Mouse (Mus musculus) hindbrain, embryonic 16.5 days (tissue): ENCODE data around the gene Rab3a. TPM values are rescaled to one million over a fixed set of nuclear protein-coding genes. Genes with fewer than 3 reads are reported as not detected.

Experiments
- ATAC-seq: fragments of 200-750 bp; cut with Nextera tagmentation; 2 replicates; pipeline ENCODE4 v1.8.0; 2017; ENCODE audit warnings: moderate TSS enrichment, moderate library complexity
- H3K27ac ChIP-seq: fragments of 300-500 bp; sonication (generic); 2 replicates; pipeline ENCODE4 v1.5.1; 2014; ENCODE audit warnings: low read depth, mild to moderate bottlenecking, control low read depth, low read length, moderate library complexity
- H3K27me3 ChIP-seq: fragments of 300-500 bp; sonication (generic); replicated peaks from 2 replicates; pipeline ENCODE4 v1.6.1; 2014; ENCODE audit warnings: low read length; ENCODE audit not compliant: control insufficient read depth, insufficient read depth
- H3K36me3 ChIP-seq: fragments of 300-500 bp; sonication (generic); 2 replicates; pipeline ENCODE4 v1.6.1; 2014; ENCODE audit warnings: mild to moderate bottlenecking, low read length, moderate library complexity, mixed read lengths; ENCODE audit not compliant: control insufficient read depth, insufficient read depth
- H3K4me1 ChIP-seq: fragments of 300-500 bp; sonication (generic); 2 replicates; pipeline ENCODE4 v1.6.1; 2014; ENCODE audit warnings: low read depth, low read length; ENCODE audit not compliant: control insufficient read depth, insufficient read depth
- H3K4me2 ChIP-seq: fragments of 300-500 bp; sonication (generic); 2 replicates; pipeline ENCODE4 v1.6.1; 2014; ENCODE audit warnings: mild to moderate bottlenecking, low read length, control low read depth, moderate library complexity
- H3K4me3 ChIP-seq: fragments of 300-500 bp; sonication (generic); 2 replicates; pipeline ENCODE4 v1.5.1; 2014; ENCODE audit warnings: mild to moderate bottlenecking, low read length, control low read depth, moderate library complexity
- H3K9ac ChIP-seq: fragments of 300-500 bp; sonication (generic); 2 replicates; pipeline ENCODE4 v1.6.1; 2014; ENCODE audit warnings: low read depth, mild to moderate bottlenecking, control low read depth, low read length, moderate library complexity
- H3K9me3 ChIP-seq: fragments of 300-500 bp; sonication (generic); 2 replicates; pipeline ENCODE4 v1.6.1; 2014; ENCODE audit warnings: mild to moderate bottlenecking, low read length, moderate library complexity; ENCODE audit not compliant: control insufficient read depth
- WGBS: fragments of 180-500 bp; shearing (Covaris S2); extraction: QIAGEN DNeasy Blood & Tissue Kit; methylation state at CpG from one replicate; pipeline ENCODE4 v1.1.7; 2014; 5-methylcytosine and 5-hydroxymethylcytosine counted together
- polyA plus RNA-seq: library from polyadenylated mRNA; unstranded; fragments of >200 nt; fragmentation: Nextera tagmentation; extraction: Ambion mirVana; gene quantifications from 2 replicates; pipeline ENCODE4 v1.2.1, GENCODE M21; 2015

The Rab3a gene
- polyA plus RNA-seq, 1 experiment from 2014 or later = 635 TPM

- Histone ChIP-seq H3K9me3 (no peaks in the 10 kb centered on the region), H3K4me2 (peak overlapping the region; percentile 38), H3K36me3 (no peaks in the 10 kb centered on the region), H3K9ac (no peak overlapping the region), H3K27ac (no peak overlapping the region), H3K4me1 (no peaks in the 10 kb centered on the region), H3K4me3 (peak overlapping the region; percentile 14; the same call in 1 of the 2 replicates), H3K27me3 (peaks cover 26% of the 10 kb centered on the region)
- no peak for ATAC-seq
- WGBS = 5% methylated on average over 34 of the region's 34 CpGs
Measured at GRCm38 (mm10) chr8:70729808-70730475, 24.5 kb upstream of the Rab3a start.

DNA sequence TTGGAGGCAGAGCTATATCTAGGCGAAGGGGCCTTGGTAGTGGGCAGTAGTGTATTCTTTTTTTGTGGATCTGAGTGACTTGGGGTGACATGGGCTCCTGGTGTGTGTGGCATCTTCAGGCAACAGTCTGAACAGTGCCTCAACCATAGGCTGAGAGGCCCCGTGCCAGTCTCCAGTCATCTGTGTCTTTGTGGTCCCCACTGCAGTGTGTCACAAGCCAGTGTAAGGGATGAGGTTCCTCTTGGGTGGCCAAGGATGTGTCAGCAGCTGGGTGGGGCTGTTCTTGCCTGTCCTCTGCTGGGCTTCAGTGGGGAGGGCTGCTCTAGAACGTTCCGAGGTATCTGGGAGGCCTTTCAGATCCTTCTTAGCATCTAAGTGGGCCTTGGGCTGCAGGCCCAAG is 23.5 kb upstream of the Rab3a start:
- Histone ChIP-seq H3K4me2 (no peak overlapping the region), H3K27ac (no peak overlapping the region), H3K4me1 (no peaks in the 10 kb centered on the region), H3K4me3 (no peak overlapping the region), H3K36me3 (no peaks in the 10 kb centered on the region), H3K27me3 (peaks cover 26% of the 10 kb centered on the region), H3K9me3 (no peaks in the 10 kb centered on the region), H3K9ac (no peak overlapping the region)
- WGBS = 86% methylated on average over 4 of the region's 4 CpGs
- ATAC-seq = no peak

DNA sequence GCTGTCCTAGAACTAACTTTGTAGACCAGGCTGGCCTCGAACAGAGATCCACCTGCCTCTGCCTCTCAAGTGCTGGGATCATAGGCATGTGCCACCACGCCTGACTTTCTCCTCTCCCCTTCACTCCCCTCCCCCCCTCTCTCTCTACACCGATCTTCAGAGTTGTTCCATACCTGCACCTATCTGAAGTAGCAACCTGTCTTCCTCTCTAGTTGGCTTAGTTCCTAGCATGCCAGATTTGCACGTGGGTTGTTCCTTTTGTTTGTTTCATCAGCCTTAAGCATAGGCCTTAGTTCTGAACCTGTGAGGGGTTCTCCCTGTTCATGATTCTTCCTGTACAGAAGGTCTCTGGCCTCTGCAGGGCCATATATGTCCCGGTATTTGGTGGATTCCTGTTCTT is 16.8 kb upstream of the Rab3a start:
- 72% methylated on average over 5 of the region's 5 CpGs for WGBS
- Histone ChIP-seq H3K4me2 (no peak overlapping the region), H3K4me3 (no peak overlapping the region), H3K36me3 (no peaks in the 10 kb centered on the region), H3K27me3 (peaks cover 9% of the 10 kb centered on the region), H3K27ac (no peak overlapping the region), H3K9ac (no peak overlapping the region), H3K9me3 (no peaks in the 10 kb centered on the region), H3K4me1 (no peaks in the 10 kb centered on the region)
- no peak for ATAC-seq

DNA sequence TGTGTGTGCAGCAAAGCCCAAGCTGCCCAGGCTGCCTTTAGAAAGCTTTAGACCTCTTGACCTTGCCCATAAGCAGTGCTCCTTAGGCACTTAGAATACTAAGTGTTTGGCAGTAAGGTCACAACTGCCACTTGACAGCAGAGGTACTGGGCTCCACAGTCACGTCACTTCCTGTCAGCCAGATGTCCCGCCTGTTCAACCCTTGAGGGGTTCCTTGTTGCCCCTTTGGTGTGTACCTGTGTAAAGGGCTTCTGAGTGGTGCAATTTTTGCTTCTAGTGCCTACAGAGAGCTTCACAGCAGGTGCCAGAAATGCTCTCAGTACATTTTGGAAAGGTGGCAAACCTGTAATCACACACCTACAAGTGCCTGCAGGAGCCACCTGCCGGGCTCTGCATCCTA is 16.3 kb upstream of the Rab3a start:
- H3K36me3 ChIP-seq = no peaks in the 10 kb centered on the region
- no peak overlapping the region for H3K27ac ChIP-seq
- H3K9ac ChIP-seq = no peak overlapping the region
- no peak for ATAC-seq
- H3K4me2 ChIP-seq = no peak overlapping the region
- 72% methylated on average over 3 of the region's 3 CpGs for WGBS
- H3K27me3 ChIP-seq = peaks cover 15% of the 10 kb centered on the region
- H3K4me1 ChIP-seq = peaks cover 4% of the 10 kb centered on the region
- H3K4me3 ChIP-seq = no peak overlapping the region
- no peaks in the 10 kb centered on the region for H3K9me3 ChIP-seq

DNA sequence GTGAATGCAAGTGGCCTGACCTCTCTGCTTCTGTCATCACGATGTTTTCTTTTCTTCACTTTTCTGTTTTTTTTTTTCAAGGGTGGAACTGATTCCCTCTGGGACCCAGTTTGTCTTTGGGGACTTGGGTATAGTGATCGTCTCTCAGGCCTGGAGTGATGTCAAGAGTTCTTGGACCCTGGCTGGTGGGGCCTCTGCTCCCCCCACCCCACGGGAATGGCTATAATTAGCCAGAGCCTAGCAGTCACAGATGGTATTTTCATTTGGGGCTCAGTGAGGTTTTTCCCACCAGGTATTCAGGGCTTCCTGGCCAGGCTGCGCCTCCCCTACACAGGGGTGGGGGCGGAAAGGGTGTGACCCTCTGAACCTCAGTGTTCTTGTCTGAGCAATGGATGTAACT is 12.8 kb upstream of the Rab3a start:
- Histone ChIP-seq H3K4me2 (no peak overlapping the region), H3K9me3 (no peaks in the 10 kb centered on the region), H3K27me3 (peaks cover 35% of the 10 kb centered on the region), H3K4me1 (peaks cover 13% of the 10 kb centered on the region), H3K27ac (no peak overlapping the region), H3K9ac (no peak overlapping the region), H3K4me3 (no peak overlapping the region), H3K36me3 (no peaks in the 10 kb centered on the region)
- no peak for ATAC-seq
- 63% methylated on average over 5 of the region's 5 CpGs for WGBS

- Histone ChIP-seq H3K27ac (no peak overlapping the region), H3K4me1 (peaks cover 13% of the 10 kb centered on the region), H3K4me2 (no peak overlapping the region), H3K4me3 (no peak overlapping the region), H3K9me3 (no peaks in the 10 kb centered on the region), H3K36me3 (no peaks in the 10 kb centered on the region), H3K27me3 (peaks cover 36% of the 10 kb centered on the region), H3K9ac (no peak overlapping the region)
- 73% methylated on average over 11 of the region's 11 CpGs for WGBS
- ATAC-seq = no peak
Measured at GRCm38 (mm10) chr8:70742176-70742575, 12.3 kb upstream of the Rab3a start.

GRCm38 (mm10) chr8:70742981-70743655 is 11.4 kb upstream of the Rab3a start:
- WGBS = 2% methylated on average over 38 of the region's 38 CpGs
- ATAC-seq = no peak; the same call in 1 of the 2 replicates
- Histone ChIP-seq H3K27me3 (peaks cover 36% of the 10 kb centered on the region), H3K27ac (no peak overlapping the region), H3K9ac (peak overlapping the region; percentile 38), H3K36me3 (no peaks in the 10 kb centered on the region), H3K4me3 (peak overlapping the region; percentile 40), H3K4me2 (peak overlapping the region; percentile 67), H3K4me1 (peaks cover 13% of the 10 kb centered on the region), H3K9me3 (no peaks in the 10 kb centered on the region)

DNA sequence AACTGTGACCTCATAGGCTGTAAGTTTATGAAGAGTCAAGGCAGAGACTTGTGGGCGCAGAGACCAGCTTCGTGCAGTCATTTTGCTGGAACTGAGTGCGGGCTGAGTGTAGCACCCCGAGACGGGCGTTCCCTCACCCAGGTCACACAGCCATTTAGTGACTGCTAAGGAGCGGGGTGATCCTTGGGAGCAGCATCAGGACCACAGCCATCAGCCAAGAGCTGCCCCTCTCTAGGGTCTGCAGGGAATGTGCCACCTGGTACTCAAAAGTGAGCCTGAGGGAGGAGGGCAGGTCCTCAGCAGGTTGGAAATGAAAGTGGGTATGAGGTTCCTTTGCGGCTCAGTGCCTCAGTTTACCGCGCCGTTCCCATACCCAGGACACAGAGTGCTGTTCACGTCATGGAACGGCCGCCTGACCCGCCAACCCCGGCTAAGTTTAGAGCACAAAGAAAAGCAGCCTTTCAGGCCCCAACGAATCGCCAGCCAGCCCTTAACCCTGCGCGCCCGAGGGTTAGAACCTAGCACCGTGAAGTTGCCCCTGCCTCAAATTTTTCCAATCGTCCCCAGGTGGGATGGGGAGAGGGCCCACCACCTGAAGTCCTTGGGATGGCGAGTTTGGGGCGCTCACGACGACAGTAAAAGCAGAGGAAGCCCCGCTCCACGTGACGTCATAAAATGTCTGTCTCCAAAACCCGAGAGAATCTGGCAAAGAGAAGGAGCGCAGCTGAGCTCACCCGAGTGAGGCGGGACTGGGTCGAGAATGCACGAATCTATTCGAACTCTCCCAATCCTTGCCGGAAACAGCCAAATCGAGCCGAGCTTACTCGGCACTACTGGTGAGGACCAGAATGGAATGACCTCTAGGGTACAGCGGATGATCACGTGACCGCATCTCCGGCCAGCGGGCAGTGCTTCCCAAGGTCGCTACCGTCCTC is 10.6 kb upstream of the Rab3a start:
- Histone ChIP-seq H3K27me3 (peaks cover 36% of the 10 kb centered on the region), H3K4me1 (peaks cover 13% of the 10 kb centered on the region), H3K4me2 (peak overlapping the region; percentile 67), H3K36me3 (no peaks in the 10 kb centered on the region), H3K27ac (no peak overlapping the region), H3K9me3 (no peaks in the 10 kb centered on the region), H3K9ac (peak overlapping the region; percentile 52), H3K4me3 (peak overlapping the region; percentile 40)
- WGBS = 3% methylated on average over 48 of the region's 48 CpGs
- 0 out of 2 replicates have a peak, but pooled peaks have one; percentile 28 for ATAC-seq

- H3K9me3 ChIP-seq = no peaks in the 10 kb centered on the region
- ATAC-seq = no peak
- WGBS = 55% methylated on average over 11 of the region's 11 CpGs
- H3K4me1 ChIP-seq = peaks cover 13% of the 10 kb centered on the region
- H3K27me3 ChIP-seq = peaks cover 37% of the 10 kb centered on the region
- H3K36me3 ChIP-seq = no peaks in the 10 kb centered on the region
- H3K9ac ChIP-seq = no peak overlapping the region
- H3K4me2 ChIP-seq = no peak overlapping the region; the same call in 1 of the 2 replicates
- no peak overlapping the region for H3K27ac ChIP-seq
- H3K4me3 ChIP-seq = no peak overlapping the region; the same call in 1 of the 2 replicates
Measured at GRCm38 (mm10) chr8:70744806-70745205, 9.7 kb upstream of the Rab3a start.
